Mouse (Mus musculus): ENCODE results near the gene Nipal3. TPM values are rescaled to one million over a fixed set of nuclear protein-coding genes. Genes with fewer than 3 reads are reported as not detected.

Gene Nipal3
- polyA plus RNA-seq (2015; fragmentation: Nextera tagmentation; extraction: Ambion mirVana), result 13.4 and 14.2 TPM in 2 replicates

GRCm38 (mm10) chr4:135494521-135495396 lies at the start of gene Nipal3, which contains the start of gene Stpg1:
TSS of gene Nipal3 (minus strand) at chr4:135495038.
TSS of gene Stpg1 (plus strand) at chr4:135494790.

DNA sequence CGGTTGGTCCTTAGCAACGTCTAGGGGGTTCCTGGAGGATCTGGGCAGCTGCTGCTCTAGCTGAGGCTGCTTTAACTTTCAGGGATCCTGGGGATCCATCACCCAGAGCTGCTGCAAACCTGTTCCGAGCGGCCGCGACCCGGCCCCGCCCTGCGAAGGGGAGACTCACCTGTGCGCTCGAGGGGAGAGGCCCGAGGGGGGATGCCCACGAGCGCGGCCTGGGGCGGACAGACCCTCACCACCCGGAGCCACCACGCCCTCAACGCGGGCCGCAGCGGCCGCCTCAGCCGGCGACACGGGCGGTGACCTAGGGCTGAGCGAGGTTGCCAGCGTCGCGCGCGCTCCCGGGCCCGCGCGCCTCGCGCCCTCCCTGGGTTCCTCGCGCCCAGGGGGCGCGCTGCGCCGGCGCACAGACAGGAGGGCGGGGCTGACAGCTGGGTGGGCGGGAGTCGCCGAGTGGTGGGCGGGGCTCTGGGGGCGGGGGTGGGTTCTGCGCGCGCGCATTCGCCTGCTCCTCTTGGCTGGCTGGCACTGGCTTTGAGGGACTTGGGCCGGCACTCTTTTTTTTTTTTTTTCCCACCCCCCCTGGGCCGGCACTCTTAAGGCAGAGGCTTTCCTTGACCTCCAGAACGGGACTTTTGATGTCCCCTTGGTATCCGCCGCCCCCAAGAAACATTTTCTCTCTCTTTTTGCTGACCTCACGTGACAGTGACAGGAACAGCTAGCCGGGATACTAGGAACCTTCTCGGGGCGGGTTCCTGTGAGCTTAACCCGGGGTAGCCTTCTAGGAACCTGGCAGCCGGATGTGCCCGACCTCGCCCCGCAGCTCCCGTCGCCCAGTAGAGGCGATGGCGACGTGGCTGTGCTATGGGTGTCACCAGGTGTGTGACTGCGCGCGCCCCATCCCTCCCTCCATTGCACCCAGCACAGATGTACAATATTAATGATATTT lies 61.1 kb downstream of the Nipal3 start, which contains the start of gene Rcan3:
TSS of gene Rcan3 (minus strand) at position 411 of the 952 bp plus-strand sequence.

DNA sequence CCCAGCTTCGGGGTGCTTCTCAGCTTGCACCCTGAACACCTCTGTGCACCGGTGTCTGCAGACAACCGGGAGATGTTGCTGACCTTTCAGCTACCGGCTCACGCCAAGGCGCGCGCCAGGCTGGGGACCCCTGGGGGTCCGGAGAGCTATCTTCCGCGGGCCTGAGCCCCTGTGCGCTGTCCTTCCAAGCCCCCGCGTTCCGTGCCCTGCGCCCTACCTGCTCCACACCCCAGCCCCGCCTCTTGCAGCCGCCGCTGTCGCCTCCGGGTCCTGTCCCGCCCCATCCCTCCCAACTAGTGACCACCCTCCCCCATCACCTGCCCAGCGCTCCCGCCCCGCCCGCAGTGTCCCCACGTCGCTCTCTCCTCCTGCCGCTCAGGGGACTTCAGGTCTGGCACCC lies 96.8 kb downstream of the Nipal3 start, which contains the start of gene Ncmap:
TSS of gene Ncmap (minus strand) at position 237 of the 400 bp plus-strand sequence.

MicroRNAs within 50 kb of the gene (microRNA counts, 519-probe panel; counts per million panel counts)
- microRNA mmu-miR-700, result 40.5 counts per million

Small RNA genes within 50 kb of the gene (microRNA-seq; reads per million reads assigned to microRNA genes)
- gene Gm25317 (not detected), gene Mir700 (251 reads per million, percentile 57 among the genes with 10 or more reads in this experiment)

Other genes with a start within 250 kb of the Nipal3 start
- 51.3 and 53.5 TPM in 2 replicates for gene Clic4, start 222.2 kb downstream of the Nipal3 start, polyA plus RNA-seq (2015; fragmentation: Nextera tagmentation; extraction: Ambion mirVana)
- gene Srrm1, start 141.7 kb downstream of the Nipal3 start, polyA plus RNA-seq (2015; fragmentation: Nextera tagmentation; extraction: Ambion mirVana), result 142 and 154 TPM in 2 replicates
- gene Ncmap, start 96.8 kb downstream of the Nipal3 start, polyA plus RNA-seq (2015; fragmentation: Nextera tagmentation; extraction: Ambion mirVana), result 4.7 and 5.4 TPM in 2 replicates
- gene Rcan3, start 61.2 kb downstream of the Nipal3 start, polyA plus RNA-seq (2015; fragmentation: Nextera tagmentation; extraction: Ambion mirVana), result 58.4 and 60.0 TPM in 2 replicates
- 0.55 and 0.70 TPM in 2 replicates for gene Stpg1, start 248 bp downstream of the Nipal3 start, polyA plus RNA-seq (2015; fragmentation: Nextera tagmentation; extraction: Ambion mirVana)
- gene Grhl3, start 78.6 kb upstream of the Nipal3 start, polyA plus RNA-seq (2015; fragmentation: Nextera tagmentation; extraction: Ambion mirVana), result 1.4 and 1.7 TPM in 2 replicates
- 0.23 and 0.25 TPM in 2 replicates for gene Ifnlr1, start 191.2 kb upstream of the Nipal3 start, polyA plus RNA-seq (2015; fragmentation: Nextera tagmentation; extraction: Ambion mirVana)
- not detected in 2 replicates for gene Il22ra1, start 233.1 kb upstream of the Nipal3 start, polyA plus RNA-seq (2015; fragmentation: Nextera tagmentation; extraction: Ambion mirVana)

Measured in neural tube, postnatal 0 days (tissue).